Mouse (Mus musculus) cortical plate, adult 2 months (tissue): Measurements from ENCODE around the gene Camta1. TPM values are rescaled to one million over a fixed set of nuclear protein-coding genes. Genes with fewer than 3 reads are reported as not detected.

Source experiments
- H3K27ac ChIP-seq: fragments of 200-500 bp; 2 replicates; pipeline ENCODE4 v1.5.1; 2012; ENCODE audit warnings: low read length, control low read depth, inconsistent platforms; ENCODE audit not compliant: insufficient read depth
- H3K4me1 ChIP-seq: fragments of 200-500 bp; 2 replicates; pipeline ENCODE4 v1.6.1; 2011; ENCODE audit warnings: low read length; ENCODE audit not compliant: control insufficient read depth, insufficient read depth
- H3K4me3 ChIP-seq: fragments of 200-500 bp; 2 replicates; pipeline ENCODE4 v1.5.1; 2011; ENCODE audit warnings: mild to moderate bottlenecking, low read length, control low read depth; ENCODE audit not compliant: insufficient read depth
- CTCF ChIP-seq: fragments of 200-500 bp; IDR thresholded peaks from 2 replicates; pipeline ENCODE4 v1.5.1; 2011; ENCODE audit warnings: mild to moderate bottlenecking, control low read depth, low read length; ENCODE audit not compliant: insufficient read depth; ENCODE audit errors: extremely low read depth
- POLR2A ChIP-seq: fragments of 200-500 bp; IDR thresholded peaks from 2 replicates; pipeline ENCODE4 v1.6.1; 2011; ENCODE audit warnings: mild to moderate bottlenecking, low read length, control low read depth; ENCODE audit not compliant: insufficient read depth; ENCODE audit errors: extremely low read depth
- polyA plus RNA-seq: library from polyadenylated mRNA; depleted of rRNA; stranded (reverse); fragments of >200 nt; gene quantifications from 2 replicates; pipeline ENCODE4 v1.2.3, GENCODE M21; 2012

Camta1 gene
- polyA plus RNA-seq, 1 experiment: 111 TPM

- Histone ChIP-seq H3K4me1 (no peaks in the 10 kb centered on the region), H3K27ac (no peak overlapping the region), H3K4me3 (no peak overlapping the region)
- TF ChIP-seq CTCF (no peak), POLR2A (no peak)
These were observed 355.0 kb downstream of the Camta1 start for GRCm38 (mm10) chr4:151506701-151507100.

GRCm38 (mm10) chr4:151498481-151499276 lies 363.0 kb downstream of the Camta1 start:
- Histone ChIP-seq H3K27ac (no peak overlapping the region), H3K4me1 (no peaks in the 10 kb centered on the region), H3K4me3 (no peak overlapping the region)
- TF ChIP-seq POLR2A (no peak), CTCF (peak; percentile 19; the same call in 1 of the 2 replicates)

DNA sequence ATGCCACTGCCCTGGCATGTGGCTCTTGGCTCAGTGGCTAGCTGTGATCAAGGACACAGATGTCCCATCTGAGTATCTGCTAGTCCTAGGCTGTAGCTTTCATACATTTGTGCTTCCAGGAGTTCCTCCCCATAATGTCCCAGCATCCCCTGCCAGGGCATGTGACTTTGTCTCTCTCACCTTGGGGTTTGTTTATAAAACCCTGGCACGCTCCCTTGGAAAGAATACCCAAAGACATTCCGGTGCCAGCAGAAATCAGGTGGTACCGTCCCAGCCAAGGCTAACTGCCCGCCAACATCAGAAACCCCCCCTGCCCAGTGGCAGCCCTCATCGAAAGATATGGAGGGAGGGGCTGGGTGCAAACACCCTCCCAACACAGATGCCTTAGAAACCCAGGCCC lies 365.1 kb downstream of the Camta1 start:
- TF ChIP-seq CTCF: no peak
- TF ChIP-seq POLR2A: no peak
- H3K4me1 ChIP-seq: no peaks in the 10 kb centered on the region
- no peak overlapping the region for H3K4me3 ChIP-seq
- H3K27ac ChIP-seq: no peak overlapping the region

- H3K4me3 ChIP-seq: no peak overlapping the region
- H3K27ac ChIP-seq: no peak overlapping the region
- no peak for TF ChIP-seq CTCF
- no peak for TF ChIP-seq POLR2A
- H3K4me1 ChIP-seq: no peaks in the 10 kb centered on the region
These were observed 366.3 kb downstream of the Camta1 start for GRCm38 (mm10) chr4:151495276-151495882.

DNA sequence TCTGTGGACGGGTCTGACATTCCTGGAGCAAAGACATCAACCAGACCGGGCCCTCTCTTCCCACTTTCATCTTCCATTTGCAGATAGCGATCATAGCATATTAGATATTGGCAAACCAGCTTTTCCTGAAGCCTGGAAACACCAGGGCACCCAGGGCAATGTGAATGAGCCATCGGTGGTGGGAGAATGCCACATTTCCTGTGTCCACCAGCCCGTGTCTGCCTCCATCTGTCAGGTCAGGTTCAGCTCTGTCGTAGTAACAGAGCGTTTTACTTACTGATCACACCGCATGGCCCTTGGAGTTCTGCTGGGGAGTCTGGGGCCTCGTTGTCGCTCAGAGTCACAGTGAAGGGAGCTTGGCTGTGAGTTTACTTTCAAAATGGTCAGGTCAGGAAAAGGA lies 368.9 kb downstream of the Camta1 start:
- Histone ChIP-seq H3K4me1 (no peaks in the 10 kb centered on the region), H3K4me3 (no peak overlapping the region), H3K27ac (no peak overlapping the region)
- TF ChIP-seq POLR2A: no peak
- no peak for TF ChIP-seq CTCF

GRCm38 (mm10) chr4:151483977-151484313 lies 377.7 kb downstream of the Camta1 start:
- Histone ChIP-seq H3K4me1 (no peaks in the 10 kb centered on the region), H3K4me3 (no peak overlapping the region), H3K27ac (no peak overlapping the region)
- no peak for TF ChIP-seq CTCF
- TF ChIP-seq POLR2A: no peak

- no peak overlapping the region for H3K4me3 ChIP-seq
- peak; percentile 81 for TF ChIP-seq CTCF
- no peak for TF ChIP-seq POLR2A
- H3K4me1 ChIP-seq: no peaks in the 10 kb centered on the region
- no peak overlapping the region for H3K27ac ChIP-seq
These were observed 378.2 kb downstream of the Camta1 start for GRCm38 (mm10) chr4:151483299-151483976.

- H3K4me3 ChIP-seq: no peak overlapping the region
- H3K4me1 ChIP-seq: no peaks in the 10 kb centered on the region
These were observed 380.7 kb downstream of the Camta1 start for GRCm38 (mm10) chr4:151480928-151481327.

DNA sequence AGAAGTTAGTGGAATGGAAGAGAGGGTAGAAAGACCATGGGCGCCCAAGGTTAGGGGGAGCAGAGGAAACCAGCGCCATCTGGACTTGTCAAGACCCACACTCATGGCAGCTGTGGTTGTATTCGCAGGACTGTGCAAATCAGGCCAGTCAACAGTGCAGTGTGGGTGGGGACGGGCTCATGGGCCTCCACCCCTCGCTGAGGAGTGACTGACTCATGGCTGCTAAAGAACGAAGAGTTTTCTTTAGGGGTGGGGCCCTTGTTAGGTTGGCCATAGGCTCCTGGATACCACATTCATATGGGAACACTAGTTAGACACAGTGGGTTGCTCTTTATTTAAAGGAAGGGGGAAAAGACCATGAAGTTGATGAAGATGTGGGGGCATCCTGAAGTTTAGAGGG lies 383.7 kb downstream of the Camta1 start:
- TF ChIP-seq CTCF: no peak
- no peak for TF ChIP-seq POLR2A
- Histone ChIP-seq H3K4me3 (no peak overlapping the region), H3K27ac (no peak overlapping the region), H3K4me1 (no peaks in the 10 kb centered on the region)

More at GRCm38 (mm10) chr4:151480928-151481327, 380.7 kb downstream of the Camta1 start:
- TF ChIP-seq CTCF (no peak), POLR2A (no peak)
- H3K27ac ChIP-seq: no peak overlapping the region

DNA sequence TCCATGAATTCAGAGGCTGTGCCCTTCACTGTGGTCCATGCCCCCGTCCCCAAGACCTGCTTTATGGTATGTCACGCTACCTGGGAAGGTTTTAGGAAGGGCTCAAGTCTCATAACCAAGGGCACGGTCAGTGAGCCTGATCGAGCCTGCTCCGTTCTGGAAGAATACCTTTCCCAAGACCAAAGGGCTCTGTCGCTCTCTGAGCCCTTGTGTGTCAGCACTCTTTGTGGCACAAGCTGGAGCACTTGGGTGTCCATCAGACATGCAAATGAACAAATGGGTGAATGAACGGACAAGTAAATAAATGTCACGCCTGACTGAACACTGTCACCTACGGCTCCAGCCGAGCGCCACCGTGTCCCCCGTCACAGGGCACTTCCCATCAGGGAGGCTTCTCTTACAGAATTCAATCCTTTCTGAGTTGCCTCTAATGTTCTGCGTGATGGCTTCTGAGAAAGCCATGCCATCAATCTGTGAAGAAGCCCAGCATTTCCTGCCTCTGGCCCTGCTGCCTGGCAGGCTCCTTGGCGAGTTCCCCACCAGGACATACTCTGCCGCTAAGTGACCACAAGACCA lies 386.7 kb downstream of the Camta1 start:
- Histone ChIP-seq H3K4me1 (no peaks in the 10 kb centered on the region; the same call in 1 of the 2 replicates), H3K27ac (no peak overlapping the region), H3K4me3 (no peak overlapping the region)
- no peak for TF ChIP-seq CTCF
- TF ChIP-seq POLR2A: no peak
